Mouse (Mus musculus): ENCODE measurements around the gene Fam43b.

The Fam43b gene

GRCm38 (mm10) chr4:138395087-138395970 lies 999 bp downstream of the Fam43b start:
- no peak for DNase-seq (ENCODE audit: low read depth, low spot score)

GRCm38 (mm10) chr4:138393703-138394102 lies 2.6 kb downstream of the Fam43b start:
- DNase-seq (ENCODE audit: low read depth, low spot score), result no peak

GRCm38 (mm10) chr4:138383789-138384188 lies 12.5 kb downstream of the Fam43b start:
- DNase-seq (ENCODE audit: low read depth, low spot score), result no peak

- DNase-seq (ENCODE audit: low read depth, low spot score), result no peak
Measured at GRCm38 (mm10) chr4:138382462-138382861, 13.9 kb downstream of the Fam43b start.

- DNase-seq (ENCODE audit: low read depth, low spot score), result no peak
Measured at GRCm38 (mm10) chr4:138380132-138380689, 16.1 kb downstream of the Fam43b start.

GRCm38 (mm10) chr4:138379091-138379840 lies 17.1 kb downstream of the Fam43b start:
- peak; percentile 32 for DNase-seq (ENCODE audit: low read depth, low spot score)

- DNase-seq (ENCODE audit: low read depth, low spot score), result no peak
Measured at GRCm38 (mm10) chr4:138377526-138377925, 18.8 kb downstream of the Fam43b start.

GRCm38 (mm10) chr4:138375117-138375516 lies 21.2 kb downstream of the Fam43b start:
- DNase-seq (ENCODE audit: low read depth, low spot score), result no peak

- no peak for DNase-seq (ENCODE audit: low read depth, low spot score)
Measured at GRCm38 (mm10) chr4:138370996-138371516, 25.3 kb downstream of the Fam43b start.

GRCm38 (mm10) chr4:138368498-138369260 lies 27.6 kb downstream of the Fam43b start:
- DNase-seq (ENCODE audit: low read depth, low spot score), result no peak

- peak; percentile 48 for DNase-seq (ENCODE audit: low read depth, low spot score)
Measured at GRCm38 (mm10) chr4:138367641-138368497, 28.5 kb downstream of the Fam43b start, which contains the start of gene Cda. Cda (minus strand) TSS chr4:138367992.

- DNase-seq (ENCODE audit: low read depth, low spot score), result no peak
Measured at GRCm38 (mm10) chr4:138366561-138366960, 29.8 kb downstream of the Fam43b start.

GRCm38 (mm10) chr4:138363511-138363910 lies 32.8 kb downstream of the Fam43b start:
- DNase-seq (ENCODE audit: low read depth, low spot score), result no peak

GRCm38 (mm10) chr4:138362883-138363282 lies 33.4 kb downstream of the Fam43b start:
- DNase-seq (ENCODE audit: low read depth, low spot score), result no peak

- DNase-seq (ENCODE audit: low read depth, low spot score), result no peak
Measured at GRCm38 (mm10) chr4:138361370-138361821, 34.9 kb downstream of the Fam43b start.

- DNase-seq (ENCODE audit: low read depth, low spot score), result no peak
Measured at GRCm38 (mm10) chr4:138358176-138358575, 38.2 kb downstream of the Fam43b start.

- DNase-seq (ENCODE audit: low read depth, low spot score), result no peak
Measured at GRCm38 (mm10) chr4:138356551-138356950, 39.8 kb downstream of the Fam43b start.

- no peak for DNase-seq (ENCODE audit: low read depth, low spot score)
Measured at GRCm38 (mm10) chr4:138356141-138356540, 40.2 kb downstream of the Fam43b start.

GRCm38 (mm10) chr4:138355496-138355895 lies 40.8 kb downstream of the Fam43b start:
- DNase-seq (ENCODE audit: low read depth, low spot score), result no peak
